Mouse (Mus musculus): ENCODE measurements around the gene Cep290. TPM values are rescaled to one million over a fixed set of nuclear protein-coding genes. Genes with fewer than 3 reads are reported as not detected.
"Not testable (repeated sequence)": the region's sequence is repeated elsewhere in the genome, so short reads cannot be mapped to it uniquely, and the experiment has no call there.

The Cep290 gene
- polyA plus RNA-seq, 1 experiment from 2014 or later, result 7.6 TPM

- no peak for DNase-seq (ENCODE audit: low spot score, missing footprints)
- ATAC-seq (ENCODE audit: low FRiP score), result no peak
- H3K4me3 ChIP-seq (ENCODE audit: low read depth, low read length), result no peak overlapping the region
- no peaks in the 10 kb centered on the region for H3K4me1 ChIP-seq (ENCODE audit: control insufficient read depth, insufficient read depth, low read length)
- no peak overlapping the region for H3K9ac ChIP-seq (ENCODE audit: low read length)
- no peak overlapping the region for H3K4me2 ChIP-seq
- no peaks in the 10 kb centered on the region for H3K36me3 ChIP-seq (ENCODE audit: control insufficient read depth, insufficient read depth, low read length)
- no peaks in the 10 kb centered on the region for H3K9me3 ChIP-seq (ENCODE audit: control insufficient read depth, low read length)
- no peaks in the 10 kb centered on the region for H3K27me3 ChIP-seq (ENCODE audit: control insufficient read depth, insufficient read depth, low read length)
- H3K27ac ChIP-seq (ENCODE audit: low read depth, low read length), result no peak overlapping the region
- 91% methylated on average over 4 of the region's 4 CpGs for WGBS
These were observed 34.3 kb downstream of the Cep290 start for GRCm38 (mm10) chr10:100521617-100522016.

GRCm38 (mm10) chr10:100522330-100522729 lies 35.0 kb downstream of the Cep290 start:
- Histone ChIP-seq H3K36me3 (ENCODE audit: control insufficient read depth, insufficient read depth, low read length) (no peaks in the 10 kb centered on the region), H3K27ac (ENCODE audit: low read depth, low read length) (no peak overlapping the region), H3K4me1 (ENCODE audit: control insufficient read depth, insufficient read depth, low read length) (no peaks in the 10 kb centered on the region), H3K9ac (ENCODE audit: low read length) (no peak overlapping the region), H3K27me3 (ENCODE audit: control insufficient read depth, insufficient read depth, low read length) (no peaks in the 10 kb centered on the region), H3K4me3 (ENCODE audit: low read depth, low read length) (no peak overlapping the region), H3K9me3 (ENCODE audit: control insufficient read depth, low read length) (no peaks in the 10 kb centered on the region), H3K4me2 (no peak overlapping the region)
- WGBS, result 92% methylated on average over 9 of the region's 9 CpGs
- no peak for ATAC-seq (ENCODE audit: low FRiP score)
- no peak for DNase-seq (ENCODE audit: low spot score, missing footprints)

- no peaks in the 10 kb centered on the region for H3K27me3 ChIP-seq (ENCODE audit: control insufficient read depth, insufficient read depth, low read length)
- no peak overlapping the region for H3K27ac ChIP-seq (ENCODE audit: low read depth, low read length)
- no peak for DNase-seq (ENCODE audit: low spot score, missing footprints)
- H3K4me2 ChIP-seq, result no peak overlapping the region
- ATAC-seq (ENCODE audit: low FRiP score), result no peak
- no peak overlapping the region for H3K9ac ChIP-seq (ENCODE audit: low read length)
- H3K4me3 ChIP-seq (ENCODE audit: low read depth, low read length), result no peak overlapping the region
- H3K4me1 ChIP-seq (ENCODE audit: control insufficient read depth, insufficient read depth, low read length), result no peaks in the 10 kb centered on the region
- no peaks in the 10 kb centered on the region for H3K9me3 ChIP-seq (ENCODE audit: control insufficient read depth, low read length)
- H3K36me3 ChIP-seq (ENCODE audit: control insufficient read depth, insufficient read depth, low read length), result no peaks in the 10 kb centered on the region
- WGBS, result 91% methylated on average over 9 of the region's 9 CpGs
These were observed 37.4 kb downstream of the Cep290 start for GRCm38 (mm10) chr10:100524499-100525390.

DNA sequence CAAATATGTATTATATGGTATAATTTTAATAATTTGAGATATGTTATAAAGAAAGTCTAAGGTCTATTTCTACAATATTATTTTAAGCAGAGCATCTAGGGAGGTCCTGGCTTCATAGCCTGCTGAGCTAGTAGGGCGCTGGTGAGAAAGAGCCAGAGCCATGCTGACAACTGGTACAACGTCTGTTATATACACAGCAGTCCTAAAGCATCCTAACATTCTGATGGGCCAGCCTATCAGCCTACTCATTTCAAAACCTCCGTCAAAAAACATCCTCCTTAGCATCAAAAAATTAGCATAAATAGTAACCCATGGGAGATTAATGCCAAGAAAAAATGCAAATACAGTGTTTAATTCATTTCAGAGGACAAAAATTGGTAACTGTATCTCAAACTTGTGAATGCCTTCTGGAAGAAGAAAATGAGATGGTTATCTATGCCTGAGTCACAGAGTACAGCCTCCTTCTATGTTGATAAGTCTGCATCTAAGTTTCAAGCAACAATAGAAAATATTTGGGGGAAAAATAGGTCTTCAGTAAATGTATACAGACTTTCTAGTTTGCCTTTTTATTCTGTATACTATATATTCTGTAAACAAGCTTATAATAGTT lies 69.3 kb downstream of the Cep290 start:
- Histone ChIP-seq H3K36me3 (ENCODE audit: control insufficient read depth, insufficient read depth, low read length) (no peaks in the 10 kb centered on the region), H3K9ac (ENCODE audit: low read length) (no peak overlapping the region), H3K9me3 (ENCODE audit: control insufficient read depth, low read length) (no peaks in the 10 kb centered on the region), H3K4me1 (ENCODE audit: control insufficient read depth, insufficient read depth, low read length) (no peaks in the 10 kb centered on the region), H3K4me3 (ENCODE audit: low read depth, low read length) (no peak overlapping the region), H3K4me2 (no peak overlapping the region), H3K27ac (ENCODE audit: low read depth, low read length) (no peak overlapping the region), H3K27me3 (ENCODE audit: control insufficient read depth, insufficient read depth, low read length) (no peaks in the 10 kb centered on the region)
- DNase-seq (ENCODE audit: low spot score, missing footprints), result no peak
- 84% methylated on average over 3 of the region's 3 CpGs for WGBS
- no peak for ATAC-seq (ENCODE audit: low FRiP score)

DNA sequence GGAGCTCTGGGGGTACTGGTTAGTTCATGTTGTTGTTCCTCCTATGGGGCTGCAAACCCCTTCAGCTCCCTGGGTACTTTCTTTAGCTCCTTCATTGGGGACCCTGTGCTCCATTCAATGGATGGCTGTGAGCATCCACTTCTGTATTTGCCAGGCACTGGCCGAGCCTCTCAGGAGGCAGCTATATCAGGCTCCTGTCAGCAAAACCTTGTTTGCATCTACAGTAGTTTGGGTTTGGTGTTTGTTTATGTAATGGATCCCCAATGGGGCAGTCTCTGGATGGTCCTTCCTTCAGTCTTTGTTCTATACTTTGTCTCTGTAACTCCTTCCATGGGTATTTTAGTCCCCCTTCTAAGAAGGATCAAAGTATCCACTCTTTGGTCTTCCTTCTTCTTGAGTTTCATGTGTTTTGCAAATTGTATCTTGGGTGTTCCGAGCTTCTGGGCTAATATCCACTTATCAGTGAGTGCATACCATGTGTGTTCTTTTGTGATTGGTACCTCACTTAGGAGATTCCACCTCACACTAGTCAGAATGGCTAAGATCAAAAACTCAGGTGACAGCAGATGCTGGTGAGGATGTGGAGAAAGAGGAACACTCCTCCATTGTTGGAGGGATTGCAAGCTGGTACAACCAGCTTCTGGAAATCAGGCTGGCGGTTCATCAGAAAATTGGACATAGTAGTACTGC lies 73.0 kb downstream of the Cep290 start:
- not testable (repeated sequence) for ATAC-seq (ENCODE audit: low FRiP score); DNase-seq (ENCODE audit: low spot score, missing footprints); H3K36me3 ChIP-seq (ENCODE audit: control insufficient read depth, insufficient read depth, low read length); H3K9me3 ChIP-seq (ENCODE audit: control insufficient read depth, low read length); H3K9ac ChIP-seq (ENCODE audit: low read length); H3K27ac ChIP-seq (ENCODE audit: low read depth, low read length); H3K27me3 ChIP-seq (ENCODE audit: control insufficient read depth, insufficient read depth, low read length); H3K4me2 ChIP-seq; H3K4me3 ChIP-seq (ENCODE audit: low read depth, low read length); H3K4me1 ChIP-seq (ENCODE audit: control insufficient read depth, insufficient read depth, low read length)
- WGBS, result 91% methylated on average over 3 of the region's 3 CpGs

DNA sequence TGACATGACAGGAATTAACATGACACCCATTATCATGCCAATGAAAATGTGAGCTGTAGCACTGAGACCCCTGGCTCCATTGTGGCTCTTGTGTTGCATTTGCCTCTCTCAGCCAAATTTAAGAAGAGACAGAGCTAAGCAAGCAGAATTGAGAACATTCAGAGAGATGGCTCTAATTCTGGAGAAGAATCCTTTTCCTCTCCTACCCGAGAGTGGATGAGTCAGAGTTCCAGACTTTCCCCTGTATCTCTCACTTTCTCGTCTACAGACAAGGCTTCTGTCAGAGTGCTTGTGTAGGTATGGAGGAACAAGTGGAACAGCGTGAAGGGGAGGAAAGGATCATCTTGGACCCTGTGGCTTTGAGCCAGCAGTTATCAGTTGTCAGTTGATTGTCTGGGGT lies 76.8 kb downstream of the Cep290 start:
- no peak overlapping the region for H3K9ac ChIP-seq (ENCODE audit: low read length)
- DNase-seq (ENCODE audit: low spot score, missing footprints), result no peak
- H3K36me3 ChIP-seq (ENCODE audit: control insufficient read depth, insufficient read depth, low read length), result peaks cover 2% of the 10 kb centered on the region; the same call in 1 of the 2 replicates
- H3K27ac ChIP-seq (ENCODE audit: low read depth, low read length), result no peak overlapping the region
- H3K4me1 ChIP-seq (ENCODE audit: control insufficient read depth, insufficient read depth, low read length), result no peaks in the 10 kb centered on the region
- ATAC-seq (ENCODE audit: low FRiP score), result no peak
- WGBS, result 86% methylated on average over 3 of the region's 3 CpGs
- no peak overlapping the region for H3K4me2 ChIP-seq
- H3K27me3 ChIP-seq (ENCODE audit: control insufficient read depth, insufficient read depth, low read length), result no peaks in the 10 kb centered on the region
- H3K9me3 ChIP-seq (ENCODE audit: control insufficient read depth, low read length), result no peaks in the 10 kb centered on the region
- no peak overlapping the region for H3K4me3 ChIP-seq (ENCODE audit: low read depth, low read length)

GRCm38 (mm10) chr10:100571707-100572106 lies 84.3 kb downstream of the Cep290 start:
- ATAC-seq (ENCODE audit: low FRiP score) (no peak), DNase-seq (ENCODE audit: low spot score, missing footprints) (no peak)
- Histone ChIP-seq H3K4me3 (ENCODE audit: low read depth, low read length) (no peak overlapping the region), H3K4me2 (no peak overlapping the region), H3K36me3 (ENCODE audit: control insufficient read depth, insufficient read depth, low read length) (peaks cover 8% of the 10 kb centered on the region; the same call in 1 of the 2 replicates), H3K9me3 (ENCODE audit: control insufficient read depth, low read length) (no peaks in the 10 kb centered on the region), H3K27ac (ENCODE audit: low read depth, low read length) (no peak overlapping the region), H3K4me1 (ENCODE audit: control insufficient read depth, insufficient read depth, low read length) (no peaks in the 10 kb centered on the region), H3K27me3 (ENCODE audit: control insufficient read depth, insufficient read depth, low read length) (no peaks in the 10 kb centered on the region), H3K9ac (ENCODE audit: low read length) (no peak overlapping the region)
- WGBS, result 93% methylated on average over 3 of the region's 3 CpGs

- Histone ChIP-seq H3K27me3 (ENCODE audit: control insufficient read depth, insufficient read depth, low read length) (no peaks in the 10 kb centered on the region), H3K4me3 (ENCODE audit: low read depth, low read length) (no peak overlapping the region), H3K4me2 (no peak overlapping the region), H3K9ac (ENCODE audit: low read length) (no peak overlapping the region), H3K36me3 (ENCODE audit: control insufficient read depth, insufficient read depth, low read length) (0 out of 2 replicates have a peak, but pooled peaks cover 8% of the 10 kb centered on the region), H3K4me1 (ENCODE audit: control insufficient read depth, insufficient read depth, low read length) (no peaks in the 10 kb centered on the region), H3K27ac (ENCODE audit: low read depth, low read length) (no peak overlapping the region), H3K9me3 (ENCODE audit: control insufficient read depth, low read length) (no peaks in the 10 kb centered on the region)
- DNase-seq (ENCODE audit: low spot score, missing footprints) (no peak), ATAC-seq (ENCODE audit: low FRiP score) (no peak)
- WGBS, result 91% methylated on average over 7 of the region's 7 CpGs
These were observed 87.3 kb downstream of the Cep290 start for GRCm38 (mm10) chr10:100574505-100575149.
